Mouse (Mus musculus) midbrain, embryonic 13.5 days (tissue): Measurements from ENCODE around the gene Rnf126. TPM values are rescaled to one million over a fixed set of nuclear protein-coding genes. Genes with fewer than 3 reads are reported as not detected.

Experiments used
- ATAC-seq: fragments of 200-750 bp; cut with Nextera tagmentation; 2 replicates; pipeline ENCODE4 v1.8.0; 2017; ENCODE audit warnings: mild to moderate bottlenecking, moderate TSS enrichment, moderate library complexity
- H3K27ac ChIP-seq: fragments of 300-500 bp; sonication (generic); 2 replicates; pipeline ENCODE4 v1.5.1; 2015; ENCODE audit warnings: inconsistent platforms, mild to moderate bottlenecking, moderate library complexity
- H3K27me3 ChIP-seq: fragments of 300-500 bp; sonication (generic); 2 replicates; pipeline ENCODE4 v1.6.1; 2015; ENCODE audit warnings: mild to moderate bottlenecking, inconsistent platforms
- H3K36me3 ChIP-seq: fragments of 300-500 bp; sonication (generic); 2 replicates; pipeline ENCODE4 v1.6.1; 2015; ENCODE audit warnings: mild to moderate bottlenecking, inconsistent platforms
- H3K4me1 ChIP-seq: fragments of 300-500 bp; sonication (generic); replicated peaks from 2 replicates; pipeline ENCODE4 v1.6.1; 2015; ENCODE audit warnings: inconsistent platforms
- H3K4me2 ChIP-seq: fragments of 300-500 bp; sonication (generic); replicated peaks from 2 replicates; pipeline ENCODE4 v1.6.1; 2015; ENCODE audit warnings: moderate library complexity, mild to moderate bottlenecking, inconsistent platforms
- H3K4me3 ChIP-seq: fragments of 300-500 bp; sonication (generic); replicated peaks from 2 replicates; pipeline ENCODE4 v1.5.1; 2015; ENCODE audit warnings: mild to moderate bottlenecking, inconsistent platforms
- H3K9ac ChIP-seq: fragments of 300-500 bp; sonication (generic); replicated peaks from 2 replicates; pipeline ENCODE4 v1.6.1; 2015; ENCODE audit warnings: mild to moderate bottlenecking, inconsistent platforms
- H3K9me3 ChIP-seq: fragments of 300-500 bp; sonication (generic); 2 replicates; pipeline ENCODE4 v1.6.1; 2016; ENCODE audit warnings: mild to moderate bottlenecking, inconsistent platforms
- WGBS: fragments of 180-500 bp; shearing (Covaris S2); methylation state at CpG from one replicate; pipeline ENCODE4 v1.1.7; 2015; 5-methylcytosine and 5-hydroxymethylcytosine counted together
- polyA plus RNA-seq: library from polyadenylated mRNA; unstranded; fragments of >200 nt; fragmentation: Nextera tagmentation; extraction: Ambion mirVana; gene quantifications from 2 replicates; pipeline ENCODE4 v1.2.1, GENCODE M21; 2015

Gene Rnf126
- polyA plus RNA-seq, 1 experiment from 2014 or later, result 82.3 TPM

DNA sequence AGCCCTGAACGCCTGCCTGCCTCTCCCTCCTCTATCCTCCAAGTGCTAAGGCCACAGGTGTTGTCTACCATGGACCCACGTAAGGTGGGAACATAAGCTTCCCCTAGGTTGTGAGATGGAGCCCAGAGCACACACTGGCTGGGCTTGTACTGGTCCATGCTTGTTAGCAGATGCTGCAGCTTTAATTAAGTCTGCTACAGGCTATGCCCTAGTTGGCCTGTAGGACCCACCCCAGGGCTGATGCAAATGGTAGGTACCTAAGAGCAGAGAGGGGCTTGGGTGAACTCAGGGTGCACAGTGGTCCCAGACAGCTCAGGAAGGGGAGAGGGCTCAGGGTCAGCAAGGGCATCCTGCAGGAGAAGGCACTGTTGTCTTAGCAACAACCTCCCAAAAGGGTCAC is 22.8 kb upstream of the Rnf126 start:
- Histone ChIP-seq H3K4me1 (peaks cover 11% of the 10 kb centered on the region), H3K4me2 (no peak overlapping the region), H3K9me3 (no peaks in the 10 kb centered on the region), H3K27me3 (peaks cover 7% of the 10 kb centered on the region), H3K4me3 (no peak overlapping the region), H3K9ac (no peak overlapping the region), H3K36me3 (no peaks in the 10 kb centered on the region), H3K27ac (no peak overlapping the region)
- 53% methylated on average over 2 of the region's 2 CpGs for WGBS
- no peak for ATAC-seq

DNA sequence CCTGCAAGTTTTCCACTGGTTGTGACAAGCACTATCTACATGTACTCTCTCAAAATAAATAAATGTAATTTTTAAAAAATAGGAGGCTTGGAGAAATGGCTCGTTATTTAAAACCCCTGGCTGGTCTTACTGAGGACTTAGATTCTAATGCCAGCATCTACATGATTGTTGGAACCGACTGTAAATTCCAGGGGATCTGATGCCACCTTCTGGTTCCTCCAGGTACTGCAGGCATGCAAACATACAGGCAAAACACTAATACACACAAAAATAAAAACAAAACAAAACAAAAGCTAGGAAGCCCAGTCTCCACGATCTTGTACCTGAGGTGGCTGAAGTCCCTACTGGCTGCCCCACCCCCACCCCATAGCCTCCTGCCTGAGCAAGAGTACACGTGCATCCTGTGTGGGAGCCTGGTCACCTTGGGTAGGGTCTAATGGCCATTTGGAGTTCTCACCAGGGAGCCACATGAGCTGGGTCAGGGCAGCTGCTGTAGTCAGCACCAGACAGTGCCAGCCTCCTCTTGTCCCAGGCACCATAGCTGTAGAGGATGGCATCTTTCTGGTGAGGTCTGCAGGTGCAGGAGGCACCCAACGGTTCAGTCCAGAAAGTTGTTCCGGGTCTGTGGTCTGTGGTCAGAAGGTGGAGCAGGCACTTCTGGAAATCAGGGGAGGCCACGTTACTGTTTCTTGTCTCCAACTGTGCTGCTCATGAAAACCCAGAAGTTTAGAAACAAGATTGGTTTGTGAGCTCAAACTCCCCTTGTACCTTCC is 21.8 kb upstream of the Rnf126 start:
- no peaks in the 10 kb centered on the region for H3K9me3 ChIP-seq
- 38% methylated on average over 7 of the region's 7 CpGs for WGBS
- no peak overlapping the region for H3K9ac ChIP-seq
- no peaks in the 10 kb centered on the region for H3K36me3 ChIP-seq
- ATAC-seq, result no peak
- H3K4me1 ChIP-seq, result peaks cover 11% of the 10 kb centered on the region; the same call in 1 of the 2 replicates
- no peak overlapping the region for H3K4me2 ChIP-seq
- no peak overlapping the region for H3K27ac ChIP-seq
- peaks cover 12% of the 10 kb centered on the region for H3K27me3 ChIP-seq
- H3K4me3 ChIP-seq, result no peak overlapping the region

DNA sequence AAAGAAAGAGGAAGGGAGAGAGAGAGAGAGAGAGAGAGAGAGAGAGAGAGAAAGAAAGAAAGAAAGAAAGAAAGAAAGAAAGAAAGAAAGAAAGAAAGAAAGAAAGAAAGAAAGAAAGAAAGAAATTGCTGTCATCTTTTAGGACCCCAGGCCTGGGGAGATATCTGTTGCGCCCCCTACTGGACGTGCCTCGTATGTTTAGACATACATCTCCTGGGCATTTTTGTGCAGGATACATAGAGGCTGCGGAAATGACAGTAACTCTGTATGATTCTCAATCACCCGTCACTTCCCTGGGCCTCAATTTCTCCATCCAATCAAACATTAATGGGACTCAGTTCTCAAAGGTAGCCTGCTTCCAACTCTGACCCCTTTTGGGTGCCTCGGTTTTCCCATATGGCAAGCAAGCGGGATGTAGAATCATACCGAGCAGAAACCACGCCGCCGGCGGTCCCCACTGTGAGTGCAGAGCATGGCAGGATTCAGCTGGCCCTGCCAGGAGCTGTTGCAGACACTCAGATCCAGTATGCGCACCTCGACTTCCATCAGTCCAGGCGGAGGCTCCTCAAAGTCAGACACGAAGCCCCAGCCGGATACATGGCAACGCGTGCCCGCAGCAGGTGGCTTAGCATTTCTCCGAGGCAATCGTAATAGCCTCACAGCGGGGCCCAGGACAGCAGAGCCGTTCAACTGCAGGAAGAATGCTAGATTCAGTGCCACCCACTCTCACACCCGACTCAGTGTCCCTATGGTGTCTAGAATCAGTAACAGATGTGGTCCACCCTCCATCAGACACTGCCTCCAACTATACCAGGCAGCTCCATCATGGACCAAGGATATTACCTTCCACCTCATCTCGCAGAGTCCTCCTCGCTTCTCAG is 17.4 kb upstream of the Rnf126 start:
- H3K9ac ChIP-seq, result no peak overlapping the region
- no peak overlapping the region for H3K27ac ChIP-seq
- 40% methylated on average over 27 of the region's 27 CpGs for WGBS
- H3K4me2 ChIP-seq, result no peak overlapping the region
- no peak for ATAC-seq
- peaks cover 26% of the 10 kb centered on the region for H3K4me1 ChIP-seq
- no peaks in the 10 kb centered on the region for H3K9me3 ChIP-seq
- no peaks in the 10 kb centered on the region for H3K36me3 ChIP-seq
- peaks cover 40% of the 10 kb centered on the region for H3K27me3 ChIP-seq
- no peak overlapping the region for H3K4me3 ChIP-seq

DNA sequence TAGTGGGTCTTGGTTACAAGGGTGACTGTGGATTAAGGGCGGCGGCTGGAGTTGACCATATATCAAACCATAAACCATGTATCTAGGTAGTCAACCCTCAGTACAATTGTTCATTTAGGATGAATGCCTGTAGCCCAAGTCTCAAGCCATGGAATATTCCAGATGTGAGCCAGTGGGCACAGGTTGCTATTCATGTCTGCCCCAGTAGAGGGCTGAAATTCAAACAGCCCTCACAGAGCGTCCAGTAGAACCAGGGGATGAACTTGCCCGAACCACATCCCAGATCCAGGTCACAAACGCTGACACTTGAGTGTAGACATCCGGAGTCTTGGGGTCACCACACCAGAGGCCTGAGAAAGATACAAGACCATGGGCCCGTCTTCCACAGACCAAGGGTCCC is 16.3 kb upstream of the Rnf126 start:
- H3K27ac ChIP-seq, result no peak overlapping the region
- WGBS, result 73% methylated on average over 7 of the region's 7 CpGs
- no peaks in the 10 kb centered on the region for H3K36me3 ChIP-seq
- no peak for ATAC-seq
- no peak overlapping the region for H3K9ac ChIP-seq
- H3K27me3 ChIP-seq, result peaks cover 51% of the 10 kb centered on the region
- no peak overlapping the region for H3K4me2 ChIP-seq
- H3K4me1 ChIP-seq, result peaks cover 32% of the 10 kb centered on the region
- H3K9me3 ChIP-seq, result no peaks in the 10 kb centered on the region
- H3K4me3 ChIP-seq, result no peak overlapping the region

DNA sequence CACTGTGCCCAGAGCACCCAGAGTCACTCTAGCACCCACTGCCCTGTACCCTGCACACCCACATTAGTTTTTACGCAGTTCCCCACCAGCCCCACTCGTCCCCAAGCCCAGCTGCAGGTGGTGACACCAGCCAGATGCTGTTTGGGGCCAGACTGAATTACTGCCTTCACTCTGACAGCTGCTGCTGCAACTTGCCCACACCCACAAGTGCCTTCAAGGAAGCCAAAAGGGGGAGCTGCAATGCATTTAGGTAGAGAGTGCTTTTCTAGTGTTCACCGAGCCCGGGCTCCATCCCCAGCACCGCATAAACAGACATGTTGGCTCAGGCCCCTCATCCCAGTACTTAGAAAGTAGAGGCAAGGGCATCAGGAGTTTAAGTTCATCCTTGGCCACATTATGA is 15.2 kb upstream of the Rnf126 start:
- peaks cover 42% of the 10 kb centered on the region for H3K4me1 ChIP-seq
- no peak overlapping the region for H3K9ac ChIP-seq
- H3K36me3 ChIP-seq, result no peaks in the 10 kb centered on the region
- no peaks in the 10 kb centered on the region for H3K9me3 ChIP-seq
- H3K27ac ChIP-seq, result no peak overlapping the region
- peaks cover 62% of the 10 kb centered on the region for H3K27me3 ChIP-seq
- ATAC-seq, result no peak
- no peak overlapping the region for H3K4me3 ChIP-seq
- no peak overlapping the region for H3K4me2 ChIP-seq
- WGBS, result 56% methylated on average over 5 of the region's 5 CpGs

DNA sequence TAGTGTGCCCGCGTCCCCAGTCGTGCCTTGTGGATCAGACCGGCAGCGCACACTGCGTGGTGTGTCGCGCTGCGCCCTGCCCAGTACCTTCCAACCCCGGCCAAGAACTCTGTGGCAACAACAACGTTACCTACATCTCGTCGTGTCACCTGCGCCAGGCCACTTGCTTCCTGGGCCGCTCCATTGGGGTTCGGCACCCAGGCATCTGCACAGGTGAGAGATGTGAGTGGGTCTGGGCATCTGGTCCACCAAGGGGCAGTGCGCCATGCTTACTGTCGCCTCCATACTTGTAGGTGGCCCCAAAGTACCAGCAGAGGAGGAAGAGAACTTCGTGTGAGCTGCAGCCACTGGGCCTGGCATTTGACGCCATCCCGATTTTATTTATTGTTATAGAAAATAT is 14.4 kb upstream of the Rnf126 start:
- peak overlapping the region; percentile 38 for H3K4me3 ChIP-seq
- H3K27me3 ChIP-seq, result peaks cover 70% of the 10 kb centered on the region
- ATAC-seq, result no peak

DNA sequence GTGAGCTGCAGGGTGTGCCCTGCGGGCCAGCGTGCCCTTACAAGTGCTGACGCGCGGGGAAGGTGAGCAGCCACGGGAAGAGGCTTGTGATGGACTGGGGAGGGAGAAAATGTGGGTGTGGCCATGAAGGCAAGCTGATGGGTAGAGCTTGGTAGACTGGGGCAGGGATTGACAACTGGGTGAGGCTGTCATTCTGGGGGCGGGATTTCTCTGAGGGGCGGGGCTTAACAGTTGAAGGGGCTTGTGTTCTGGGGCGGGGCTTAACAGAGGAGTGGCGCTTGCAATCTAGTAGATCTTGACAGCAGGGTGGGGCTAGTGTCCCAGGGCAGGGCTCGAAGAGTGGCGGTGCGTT is 13.9 kb upstream of the Rnf126 start:
- H3K9ac ChIP-seq, result no peak overlapping the region
- no peak overlapping the region for H3K27ac ChIP-seq
- WGBS, result 2% methylated on average over 13 of the region's 13 CpGs

More for the DNA sequence above, 14.4 kb upstream of the Rnf126 start:
- no peak overlapping the region for H3K9ac ChIP-seq
- peaks cover 44% of the 10 kb centered on the region for H3K4me1 ChIP-seq
- WGBS, result 31% methylated on average over 21 of the region's 21 CpGs
- H3K27ac ChIP-seq, result no peak overlapping the region
- H3K9me3 ChIP-seq, result no peaks in the 10 kb centered on the region
- peak overlapping the region; percentile 66 for H3K4me2 ChIP-seq
- H3K36me3 ChIP-seq, result no peaks in the 10 kb centered on the region

DNA sequence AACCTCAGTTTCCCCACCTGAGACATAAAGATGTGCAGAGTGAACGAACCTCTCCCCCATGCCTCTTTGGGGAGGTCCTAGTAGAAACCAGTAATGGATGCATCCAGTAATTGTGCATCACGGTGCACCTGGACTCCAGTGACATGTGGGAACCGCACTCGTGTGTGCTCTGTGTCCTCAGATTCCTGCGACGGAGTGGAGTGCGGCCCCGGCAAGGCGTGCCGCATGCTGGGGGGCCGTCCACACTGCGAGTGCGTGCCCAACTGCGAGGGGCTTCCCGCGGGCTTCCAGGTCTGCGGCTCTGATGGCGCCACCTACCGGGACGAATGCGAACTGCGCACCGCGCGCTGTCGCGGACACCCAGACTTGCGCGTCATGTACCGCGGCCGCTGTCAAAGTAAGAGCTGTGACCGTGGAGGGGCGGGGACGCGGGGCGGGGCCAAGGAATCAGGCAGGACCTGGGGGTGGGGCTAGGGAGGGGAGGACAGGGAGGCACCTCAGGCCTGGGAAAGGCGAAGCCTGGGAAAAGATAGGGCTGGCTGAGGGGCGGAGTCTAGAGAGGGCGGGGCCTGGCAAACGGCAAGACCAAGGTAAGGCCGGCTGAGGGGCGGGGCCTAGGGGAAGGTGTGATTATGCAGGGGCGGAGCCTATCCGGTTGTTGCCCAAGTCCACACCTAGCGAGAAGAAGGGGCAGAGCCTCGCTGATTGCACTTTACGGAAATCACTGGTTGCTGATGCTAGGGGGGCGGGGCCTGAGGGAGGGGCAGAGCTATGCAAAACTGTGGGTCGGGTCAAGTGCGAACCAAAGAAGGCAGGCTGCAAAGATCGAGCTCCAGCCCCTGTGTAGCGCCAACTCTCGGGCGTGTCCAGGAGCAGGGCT is 13.3 kb upstream of the Rnf126 start:
- Histone ChIP-seq H3K4me1 (peaks cover 44% of the 10 kb centered on the region), H3K9me3 (0 out of 2 replicates have a peak, but pooled peaks cover under 1% of the 10 kb centered on the region), H3K27ac (no peak overlapping the region), H3K36me3 (no peaks in the 10 kb centered on the region), H3K4me3 (peak overlapping the region; percentile 38), H3K9ac (no peak overlapping the region), H3K27me3 (peaks cover 70% of the 10 kb centered on the region), H3K4me2 (peak overlapping the region; percentile 66)
- WGBS, result 2% methylated on average over 55 of the region's 55 CpGs
- ATAC-seq, result peak; percentile 87

More for the DNA sequence above, 13.9 kb upstream of the Rnf126 start:
- Histone ChIP-seq H3K27me3 (peaks cover 73% of the 10 kb centered on the region), H3K4me2 (peak overlapping the region; percentile 66), H3K9me3 (no peaks in the 10 kb centered on the region), H3K4me3 (peak overlapping the region; percentile 38), H3K36me3 (no peaks in the 10 kb centered on the region), H3K4me1 (peaks cover 44% of the 10 kb centered on the region)
- no peak for ATAC-seq

DNA sequence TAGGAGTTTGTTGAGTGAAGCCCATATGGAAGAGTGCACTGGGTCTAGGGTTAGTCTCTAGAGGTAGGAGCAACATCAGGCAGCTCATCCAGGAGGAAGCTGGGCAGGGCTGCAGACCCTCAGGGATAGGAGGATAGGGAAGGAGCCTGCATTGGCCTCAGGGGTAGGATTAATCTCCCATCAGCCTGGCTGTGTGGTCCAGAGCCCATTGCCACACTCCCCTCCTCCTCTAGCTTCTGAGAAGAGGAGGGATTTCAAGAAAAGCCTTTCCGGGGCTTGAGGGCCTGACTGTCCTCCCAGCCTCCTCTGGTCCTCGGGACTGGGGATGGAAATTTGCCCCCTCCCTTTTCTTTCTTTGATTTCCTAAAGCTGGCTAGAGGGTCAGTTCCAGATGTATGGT is 12.4 kb upstream of the Rnf126 start:
- H3K4me2 ChIP-seq, result no peak overlapping the region
- ATAC-seq, result no peak
- H3K27me3 ChIP-seq, result peaks cover 62% of the 10 kb centered on the region
- no peaks in the 10 kb centered on the region for H3K36me3 ChIP-seq
- H3K27ac ChIP-seq, result no peak overlapping the region
- H3K4me1 ChIP-seq, result peaks cover 40% of the 10 kb centered on the region
- H3K4me3 ChIP-seq, result no peak overlapping the region
- WGBS, result 13% methylated on average over 2 of the region's 2 CpGs
- H3K9me3 ChIP-seq, result 0 out of 2 replicates have a peak, but pooled peaks cover 2% of the 10 kb centered on the region
- 0 out of 2 replicates have a peak overlapping the region, but pooled peaks have one; percentile 3 for H3K9ac ChIP-seq

DNA sequence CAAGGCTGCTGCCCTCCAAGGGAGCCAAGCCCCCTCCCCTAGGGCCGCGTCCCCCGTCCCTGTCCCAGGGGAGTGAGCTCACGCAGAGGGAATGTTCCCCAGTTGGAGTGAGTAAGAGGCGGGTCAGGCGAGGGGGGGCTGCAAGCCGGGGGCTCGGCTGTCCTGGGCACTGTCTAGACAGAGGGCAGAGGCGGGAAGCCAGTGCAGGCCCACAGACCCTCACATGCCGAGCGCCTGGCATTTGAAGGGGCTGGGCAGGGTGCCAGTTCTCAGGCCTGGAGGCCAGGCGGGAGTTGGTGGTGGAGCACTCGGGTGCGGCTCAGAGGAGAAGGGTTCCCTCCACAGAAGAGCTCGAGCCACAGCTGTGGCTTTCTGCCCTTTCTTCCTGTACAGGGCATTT is 11.3 kb upstream of the Rnf126 start:
- H3K9me3 ChIP-seq, result 0 out of 2 replicates have a peak, but pooled peaks cover 2% of the 10 kb centered on the region
- H3K27me3 ChIP-seq, result peaks cover 60% of the 10 kb centered on the region
- no peak overlapping the region for H3K4me2 ChIP-seq

DNA sequence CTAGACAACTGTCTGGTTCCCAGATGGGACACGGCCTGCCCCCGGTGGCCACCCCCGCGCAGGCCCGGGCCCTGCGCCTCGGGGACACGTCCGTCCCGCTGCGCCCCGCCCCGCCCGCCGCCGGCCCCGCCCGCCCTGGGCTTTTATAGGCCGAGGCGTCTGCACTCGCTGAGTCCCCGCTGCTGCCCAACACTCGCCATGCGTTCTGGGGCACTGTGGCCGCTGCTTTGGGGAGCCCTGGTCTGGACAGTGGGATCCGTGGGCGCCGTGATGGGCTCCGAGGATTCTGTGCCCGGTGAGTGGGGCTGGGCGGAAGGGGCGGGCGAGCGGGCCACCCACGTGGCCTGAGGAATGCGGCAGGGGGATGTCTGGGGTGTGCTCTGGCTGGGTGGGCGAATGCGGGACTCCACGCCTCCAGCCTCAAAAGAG is 10.4 kb upstream of the Rnf126 start, which contains the start of gene Fstl3:
TSS of gene Fstl3 (plus strand) at position 170 of the 429 bp plus-strand sequence.
- peak within 1 kb of the TSS; percentile 47 for H3K4me2 ChIP-seq
- no peaks in the 10 kb centered on the region for H3K36me3 ChIP-seq
- peaks cover 54% of the 10 kb centered on the region for H3K27me3 ChIP-seq
- 2% methylated on average over 39 of the region's 39 CpGs for WGBS
- H3K27ac ChIP-seq, result no peak within 1 kb of the TSS
- no peak for ATAC-seq
- peaks cover 38% of the 10 kb centered on the region for H3K4me1 ChIP-seq
- peak within 1 kb of the TSS; percentile 21 for H3K4me3 ChIP-seq
- H3K9ac ChIP-seq, result peak within 1 kb of the TSS; percentile 48; the same call in 1 of the 2 replicates
- H3K9me3 ChIP-seq, result 0 out of 2 replicates have a peak, but pooled peaks cover 4% of the 10 kb centered on the region

More for the DNA sequence above, 11.3 kb upstream of the Rnf126 start:
- no peak overlapping the region for H3K4me3 ChIP-seq
- no peak overlapping the region for H3K9ac ChIP-seq
- H3K36me3 ChIP-seq, result no peaks in the 10 kb centered on the region
- 17% methylated on average over 15 of the region's 15 CpGs for WGBS
- peaks cover 38% of the 10 kb centered on the region for H3K4me1 ChIP-seq
- 0 out of 2 replicates have a peak, but pooled peaks have one; percentile 12 for ATAC-seq
- no peak overlapping the region for H3K27ac ChIP-seq
